Mouse (Mus musculus): ENCODE measurements at regions not wholly inside any gene's neighbourhood (a gene's known extent, or its start where the extent isn't known, plus 50 kb on each side); places are given as distances from the start of the nearest gene placed in this dataset.

- Histone ChIP-seq H3K36me3 (no peaks in the 10 kb centered on the region), H3K27me3 (no peaks in the 10 kb centered on the region), H3K4me2 (replicated peaks) (no peak overlapping the region), H3K4me3 (no peak overlapping the region), H3K27ac (no peak overlapping the region), H3K9ac (no peak overlapping the region), H3K9me3 (no peaks in the 10 kb centered on the region), H3K4me1 (no peaks in the 10 kb centered on the region)
- 75% methylated on average over 8 of the region's 8 CpGs for WGBS
- no peak for ATAC-seq (ENCODE audit: insufficient number of reproducible peaks, insufficient read depth, low FRiP score, low TSS enrichment)
These were observed 157.7 kb downstream of the Zfp619 start for GRCm38 (mm10) chr7:39675124-39675846.

DNA sequence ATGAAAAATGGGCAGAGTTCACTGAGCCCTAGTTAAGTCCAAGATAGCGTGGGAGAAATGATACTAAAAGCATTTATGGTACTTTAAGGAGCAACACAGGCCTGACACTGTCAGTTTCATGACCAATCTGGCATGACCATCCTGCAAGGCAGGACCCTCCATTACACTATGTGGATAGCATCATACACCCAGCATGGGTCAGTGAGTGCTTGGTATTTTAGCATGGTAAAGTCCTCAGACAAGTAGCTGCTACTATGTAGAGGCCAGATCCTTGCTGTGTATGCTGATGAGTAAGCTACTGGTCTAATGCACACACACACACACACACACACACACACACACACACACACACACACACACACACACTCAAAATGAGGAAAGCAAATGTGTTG lies 158.3 kb downstream of the Zfp619 start:
- Histone ChIP-seq H3K36me3 (no peaks in the 10 kb centered on the region), H3K27ac (no peak overlapping the region), H3K9ac (no peak overlapping the region), H3K4me1 (no peaks in the 10 kb centered on the region), H3K4me2 (replicated peaks) (no peak overlapping the region), H3K27me3 (no peaks in the 10 kb centered on the region), H3K4me3 (no peak overlapping the region), H3K9me3 (no peaks in the 10 kb centered on the region)
- ATAC-seq (ENCODE audit: insufficient number of reproducible peaks, insufficient read depth, low FRiP score, low TSS enrichment): no peak
- WGBS: 64% methylated on average over 1 of the region's 1 CpGs

DNA sequence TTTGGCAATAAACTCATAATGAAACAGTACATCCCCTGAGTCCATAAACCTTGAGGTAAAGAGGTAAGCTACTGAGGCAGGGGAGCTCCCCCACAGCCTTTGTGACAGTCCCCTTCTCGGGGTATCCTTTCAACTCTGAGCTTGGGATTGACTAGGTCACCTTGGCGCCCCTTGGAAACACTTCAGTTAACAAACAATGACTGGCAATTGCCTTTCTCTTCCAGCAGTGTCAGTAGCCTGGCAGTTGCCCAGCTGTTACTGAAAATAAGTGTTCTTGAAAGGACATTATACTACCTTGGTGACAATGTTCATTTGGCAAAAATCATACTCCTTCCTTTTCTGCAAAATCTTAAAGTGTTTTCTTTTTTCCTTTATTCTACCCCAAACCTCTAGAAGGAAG lies 162.8 kb downstream of the Zfp619 start:
- Histone ChIP-seq H3K4me2 (replicated peaks) (no peak overlapping the region), H3K27ac (no peak overlapping the region), H3K36me3 (no peaks in the 10 kb centered on the region), H3K9me3 (no peaks in the 10 kb centered on the region), H3K27me3 (no peaks in the 10 kb centered on the region), H3K9ac (no peak overlapping the region), H3K4me1 (no peaks in the 10 kb centered on the region), H3K4me3 (no peak overlapping the region)
- 64% methylated on average over 2 of the region's 2 CpGs for WGBS
- ATAC-seq (ENCODE audit: insufficient number of reproducible peaks, insufficient read depth, low FRiP score, low TSS enrichment): no peak

DNA sequence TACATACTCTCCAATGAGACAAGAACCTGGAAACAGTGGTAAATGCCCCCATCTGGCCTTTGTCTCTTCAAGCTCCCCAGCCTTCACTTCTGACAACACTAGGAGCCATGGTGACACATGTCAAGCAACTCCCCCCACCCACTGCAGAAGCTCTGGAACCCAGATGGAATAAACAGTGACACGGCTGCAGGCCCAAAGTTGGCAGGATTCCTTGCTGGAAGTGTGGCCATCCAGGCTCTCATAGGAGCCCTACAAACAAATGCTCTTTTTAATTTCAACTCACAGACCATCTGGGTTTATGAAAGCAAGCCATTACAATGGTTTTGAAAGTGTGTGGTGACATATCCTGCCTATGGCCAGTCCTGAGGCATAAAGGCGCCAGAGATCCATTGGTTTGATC lies 179.0 kb downstream of the Zfp619 start:
- Histone ChIP-seq H3K4me3 (no peak overlapping the region), H3K27me3 (no peaks in the 10 kb centered on the region), H3K9me3 (no peaks in the 10 kb centered on the region), H3K27ac (no peak overlapping the region), H3K4me2 (replicated peaks) (no peak overlapping the region), H3K36me3 (no peaks in the 10 kb centered on the region), H3K4me1 (no peaks in the 10 kb centered on the region), H3K9ac (no peak overlapping the region)
- no peak for ATAC-seq (ENCODE audit: insufficient number of reproducible peaks, insufficient read depth, low FRiP score, low TSS enrichment)
- WGBS: 70% methylated on average over 2 of the region's 2 CpGs

DNA sequence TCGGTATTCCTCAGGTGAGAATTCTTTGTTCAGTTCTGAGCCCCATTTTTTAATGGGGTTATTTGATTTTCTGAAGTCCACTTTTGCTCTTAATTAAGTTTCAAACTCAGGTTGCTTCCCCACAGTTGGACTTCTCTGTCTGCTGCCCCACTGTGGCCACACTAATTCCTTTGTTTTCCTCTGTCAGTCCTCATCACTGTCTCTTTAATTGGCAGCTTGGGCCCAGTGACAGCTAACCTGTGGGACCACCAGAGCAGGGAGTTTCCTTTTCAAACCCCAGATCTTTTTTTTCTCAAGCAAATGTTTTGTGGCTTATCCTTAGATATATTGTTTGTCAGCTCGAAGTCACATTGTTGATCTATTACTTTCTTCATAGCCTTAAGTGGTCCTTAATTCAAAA lies 183.9 kb downstream of the Zfp619 start:
- no peak for ATAC-seq (ENCODE audit: insufficient number of reproducible peaks, insufficient read depth, low FRiP score, low TSS enrichment)
- Histone ChIP-seq H3K4me1 (no peaks in the 10 kb centered on the region), H3K9ac (no peak overlapping the region), H3K4me2 (replicated peaks) (no peak overlapping the region), H3K4me3 (no peak overlapping the region), H3K36me3 (no peaks in the 10 kb centered on the region), H3K9me3 (no peaks in the 10 kb centered on the region), H3K27ac (no peak overlapping the region), H3K27me3 (no peaks in the 10 kb centered on the region)
- 59% methylated on average over 2 of the region's 2 CpGs for WGBS

- no peak overlapping the region for H3K4me2 ChIP-seq (replicated peaks)
These were observed 187.8 kb downstream of the Zfp619 start for GRCm38 (mm10) chr7:39705118-39706095.

DNA sequence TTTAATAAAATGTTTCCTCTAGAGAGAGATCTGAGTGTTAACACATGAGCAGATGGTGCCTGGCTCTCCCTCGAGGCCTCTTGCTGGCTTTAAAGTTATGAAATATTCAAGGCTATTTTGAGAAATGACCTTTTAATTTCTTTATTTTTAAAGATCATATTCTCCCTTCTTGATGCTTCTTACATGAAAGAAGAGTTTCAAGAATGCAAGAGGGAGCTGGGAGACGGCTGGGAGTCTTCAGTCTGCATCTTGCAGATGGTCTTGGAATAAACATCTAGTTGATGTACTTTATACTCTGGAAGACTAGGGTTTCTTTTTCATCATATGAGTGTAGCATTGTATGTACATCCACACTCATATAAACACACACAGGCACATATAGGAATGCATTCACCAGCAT lies 189.0 kb downstream of the Zfp619 start:
- Histone ChIP-seq H3K27ac (no peak overlapping the region), H3K9me3 (no peaks in the 10 kb centered on the region), H3K4me3 (no peak overlapping the region), H3K4me1 (no peaks in the 10 kb centered on the region), H3K27me3 (no peaks in the 10 kb centered on the region), H3K4me2 (replicated peaks) (no peak overlapping the region), H3K9ac (no peak overlapping the region), H3K36me3 (no peaks in the 10 kb centered on the region)
- ATAC-seq (ENCODE audit: insufficient number of reproducible peaks, insufficient read depth, low FRiP score, low TSS enrichment): no peak
- 69% methylated on average over 2 of the region's 2 CpGs for WGBS

More at GRCm38 (mm10) chr7:39705118-39706095, 187.8 kb downstream of the Zfp619 start:
- Histone ChIP-seq H3K9ac (no peak overlapping the region), H3K9me3 (no peaks in the 10 kb centered on the region), H3K27me3 (no peaks in the 10 kb centered on the region), H3K4me1 (no peaks in the 10 kb centered on the region), H3K4me3 (no peak overlapping the region), H3K36me3 (no peaks in the 10 kb centered on the region), H3K27ac (no peak overlapping the region)
- ATAC-seq (ENCODE audit: insufficient number of reproducible peaks, insufficient read depth, low FRiP score, low TSS enrichment): no peak
- WGBS: 28% methylated on average over 5 of the region's 5 CpGs

DNA sequence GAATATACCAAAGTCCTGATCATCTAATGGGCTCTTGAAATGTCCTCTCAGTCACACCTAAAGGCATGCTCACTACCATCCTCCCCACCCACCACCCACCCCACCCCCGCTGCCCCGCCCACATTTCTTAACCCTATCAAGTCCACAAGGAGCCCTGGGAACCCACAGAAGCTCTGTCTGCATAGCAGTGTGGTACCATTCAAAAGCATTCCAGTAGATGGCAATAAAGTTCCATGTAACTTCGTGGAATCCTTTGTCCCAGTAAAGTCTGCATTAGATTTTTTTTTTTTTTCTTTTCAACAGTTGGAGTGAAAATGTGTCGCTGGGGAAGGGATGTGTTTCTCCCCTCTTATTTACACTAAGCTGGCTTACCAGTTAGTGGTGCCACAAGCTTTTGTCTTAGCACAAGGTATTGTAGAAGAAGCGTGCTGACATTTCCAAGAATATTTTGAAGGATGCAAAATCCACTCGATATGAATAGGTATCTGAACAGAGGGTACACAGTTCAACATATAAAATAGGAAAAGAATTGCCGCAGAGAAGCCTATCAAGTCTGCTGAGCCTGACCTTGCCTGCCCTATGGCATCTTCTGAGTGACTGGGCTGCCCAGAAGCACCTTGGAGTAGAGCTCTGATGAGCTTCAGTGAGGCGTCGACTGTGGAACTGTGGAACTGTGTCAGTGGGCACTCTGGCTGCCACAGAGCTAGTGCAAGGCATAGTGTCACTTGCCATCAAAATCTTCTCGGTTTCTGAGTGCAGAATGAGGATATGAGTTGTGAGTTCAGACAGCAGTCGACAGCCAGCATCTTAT lies 199.0 kb downstream of the Zfp619 start:
- Histone ChIP-seq H3K4me2 (replicated peaks) (peak overlapping the region; percentile 21; the same call in 1 of the 2 replicates), H3K9me3 (no peaks in the 10 kb centered on the region), H3K36me3 (no peaks in the 10 kb centered on the region), H3K4me3 (no peak overlapping the region), H3K27me3 (no peaks in the 10 kb centered on the region), H3K27ac (no peak overlapping the region), H3K4me1 (no peaks in the 10 kb centered on the region), H3K9ac (no peak overlapping the region)
- 0 out of 2 replicates have a peak, but pooled peaks have one; percentile 41 for ATAC-seq (ENCODE audit: insufficient number of reproducible peaks, insufficient read depth, low FRiP score, low TSS enrichment)
- WGBS: 19% methylated on average over 11 of the region's 11 CpGs

- Histone ChIP-seq H3K9ac (no peak overlapping the region), H3K4me2 (replicated peaks) (no peak overlapping the region)
- ATAC-seq (ENCODE audit: insufficient number of reproducible peaks, insufficient read depth, low FRiP score, low TSS enrichment): no peak
These were observed 210.5 kb downstream of the Zfp619 start for GRCm38 (mm10) chr7:39727935-39728557.

DNA sequence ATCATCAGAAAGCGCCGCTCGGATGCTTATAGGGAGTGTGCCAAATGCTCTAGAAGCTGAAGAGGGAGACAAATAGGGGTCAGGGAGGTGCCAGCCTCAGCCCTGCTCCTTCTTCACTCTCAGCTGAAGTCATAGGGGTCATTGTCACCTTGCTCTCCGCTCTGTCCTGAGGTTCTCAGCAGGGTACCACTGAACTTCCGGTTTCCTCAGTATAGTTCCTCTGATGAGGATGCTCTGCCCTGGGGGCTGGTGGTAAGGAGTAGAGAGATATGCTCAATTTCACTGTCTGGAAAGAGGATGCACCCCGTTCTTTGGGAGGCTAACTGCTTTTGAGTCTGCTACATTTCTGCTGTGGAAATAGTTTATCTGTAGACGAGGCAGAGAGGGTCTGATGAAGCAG lies 211.4 kb downstream of the Zfp619 start:
- Histone ChIP-seq H3K4me2 (replicated peaks) (no peak overlapping the region), H3K4me1 (no peaks in the 10 kb centered on the region), H3K9me3 (no peaks in the 10 kb centered on the region), H3K4me3 (no peak overlapping the region), H3K9ac (no peak overlapping the region), H3K36me3 (no peaks in the 10 kb centered on the region), H3K27me3 (no peaks in the 10 kb centered on the region), H3K27ac (no peak overlapping the region)
- WGBS: 74% methylated on average over 7 of the region's 7 CpGs
- ATAC-seq (ENCODE audit: insufficient number of reproducible peaks, insufficient read depth, low FRiP score, low TSS enrichment): no peak

More at GRCm38 (mm10) chr7:39727935-39728557, 210.5 kb downstream of the Zfp619 start:
- H3K4me3 ChIP-seq: no peak overlapping the region
- H3K36me3 ChIP-seq: no peaks in the 10 kb centered on the region
- no peaks in the 10 kb centered on the region for H3K4me1 ChIP-seq
- H3K9me3 ChIP-seq: no peaks in the 10 kb centered on the region
- no peak overlapping the region for H3K27ac ChIP-seq
- no peaks in the 10 kb centered on the region for H3K27me3 ChIP-seq
- 69% methylated on average over 12 of the region's 12 CpGs for WGBS

DNA sequence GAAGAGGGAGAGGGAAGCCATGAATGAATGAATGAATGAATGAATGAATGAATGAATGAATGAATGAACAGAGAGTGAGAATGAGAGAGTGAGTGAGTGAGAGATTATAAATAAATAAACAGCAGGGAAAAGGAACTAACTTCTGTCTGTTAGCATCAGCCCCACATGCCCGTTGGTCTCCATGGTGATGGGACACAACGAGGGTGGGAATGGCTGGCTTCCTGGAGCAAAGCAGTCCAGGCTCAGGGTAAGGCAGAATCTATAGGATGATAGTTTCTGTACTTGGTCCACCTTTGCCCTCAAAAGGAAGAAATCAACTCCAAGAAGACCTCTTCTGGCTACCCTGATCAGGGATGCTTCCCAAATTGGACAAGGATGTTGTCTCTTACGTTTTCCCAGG lies 212.2 kb downstream of the Zfp619 start:
- no peaks in the 10 kb centered on the region for H3K36me3 ChIP-seq
- H3K27me3 ChIP-seq: no peaks in the 10 kb centered on the region
- H3K4me3 ChIP-seq: no peak overlapping the region
- no peaks in the 10 kb centered on the region for H3K9me3 ChIP-seq
- ATAC-seq (ENCODE audit: insufficient number of reproducible peaks, insufficient read depth, low FRiP score, low TSS enrichment): no peak
- WGBS: 54% methylated on average over 3 of the region's 3 CpGs
- H3K9ac ChIP-seq: no peak overlapping the region
- no peaks in the 10 kb centered on the region for H3K4me1 ChIP-seq
- H3K27ac ChIP-seq: no peak overlapping the region
- H3K4me2 ChIP-seq (replicated peaks): no peak overlapping the region

All from embryonic facial prominence, embryonic 12.5 days (tissue).